Mouse (Mus musculus) heart, postnatal 4 days (tissue): ENCODE measurements at regions not wholly inside any gene's neighbourhood (a gene's known extent, or its start where the extent isn't known, plus 50 kb on each side); places are given as distances from the start of the nearest gene placed in this dataset.

Experiments
- DNase-seq: peaks from one replicate; pipeline ENCODE4 v3.0.0; 2021

GRCm38 (mm10) chr1:52553871-52554270 is 53.4 kb upstream of the Nab1 start:
- no peak for DNase-seq

GRCm38 (mm10) chr1:52565812-52566211 is 64.7 kb upstream of the Nemp2 start:
- DNase-seq: no peak

- no peak for DNase-seq
Observed at GRCm38 (mm10) chr1:52571674-52572073, 58.8 kb upstream of the Nemp2 start.

GRCm38 (mm10) chr1:52578298-52579056 is 52.0 kb upstream of the Nemp2 start:
- DNase-seq: peak; percentile 23

DNA sequence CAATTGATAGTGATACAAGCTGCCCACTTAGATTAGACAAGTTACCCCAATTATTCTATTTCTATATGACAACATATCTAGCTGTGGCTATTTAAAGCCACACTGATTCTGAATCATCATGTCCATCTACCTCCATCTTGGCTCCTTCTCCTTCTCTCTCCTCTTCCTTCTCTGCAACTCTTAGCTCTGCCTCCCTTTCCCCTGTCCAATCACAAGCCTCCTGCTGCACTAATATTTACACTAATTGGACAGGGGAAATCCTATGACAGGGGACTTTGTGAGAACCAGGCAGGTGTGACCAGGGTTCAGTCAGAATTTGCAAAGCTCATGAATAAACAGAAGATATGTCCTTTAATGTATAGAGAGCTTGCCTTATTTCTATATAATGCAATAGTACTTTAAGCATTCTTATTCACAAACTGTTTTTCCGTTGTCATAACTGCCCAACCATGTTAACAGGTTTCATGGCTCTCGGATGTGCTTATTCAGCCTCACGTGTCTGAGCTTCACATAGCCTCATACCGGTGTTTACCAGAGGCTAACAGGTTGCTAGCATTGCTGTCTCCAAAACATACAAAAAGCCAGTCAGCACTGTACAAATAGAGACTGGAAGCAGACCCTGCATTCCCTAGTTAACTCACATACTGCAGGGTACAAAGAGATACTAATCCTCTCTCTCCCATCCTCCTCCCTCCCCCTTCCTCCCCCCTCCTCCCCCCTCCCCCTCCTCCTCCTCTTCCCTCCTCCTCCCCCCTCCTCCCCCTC is 50.2 kb upstream of the Nemp2 start:
- no peak for DNase-seq
